Mouse (Mus musculus) lung, postnatal 0 days (tissue): ENCODE results near the gene Cdk16.

Experiments
- CTCF ChIP-seq: IDR thresholded peaks from 2 replicates; pipeline ENCODE4 v1.5.1; 2016; ENCODE audit warnings: antibody characterized with exemption, mild to moderate bottlenecking
- EP300 ChIP-seq: IDR thresholded peaks from 2 replicates; pipeline ENCODE4 v1.6.1; 2016; ENCODE audit warnings: antibody characterized with exemption, mild to moderate bottlenecking, control low read depth

- no peak for TF ChIP-seq CTCF
- no peak for TF ChIP-seq EP300
These were observed 49.6 kb upstream of the Cdk16 start for GRCm38 (mm10) chrX:20638141-20638540.
